Mouse (Mus musculus): ENCODE results near the gene Hlcs. TPM values are rescaled to one million over a fixed set of nuclear protein-coding genes. Genes with fewer than 3 reads are reported as not detected.
A peak's percentile ranks its signal among the peaks of the same experiment; 100 is the strongest.

Hlcs gene
- total RNA-seq, 2 experiments from 2014 or later = 14.8 to 22.8 TPM

- ATAC-seq (ENCODE audit: poor library complexity, severe bottlenecking) = no peak
Observed at GRCm38 (mm10) chr16:94250136-94250535, 63.2 kb downstream of the Hlcs start.

DNA sequence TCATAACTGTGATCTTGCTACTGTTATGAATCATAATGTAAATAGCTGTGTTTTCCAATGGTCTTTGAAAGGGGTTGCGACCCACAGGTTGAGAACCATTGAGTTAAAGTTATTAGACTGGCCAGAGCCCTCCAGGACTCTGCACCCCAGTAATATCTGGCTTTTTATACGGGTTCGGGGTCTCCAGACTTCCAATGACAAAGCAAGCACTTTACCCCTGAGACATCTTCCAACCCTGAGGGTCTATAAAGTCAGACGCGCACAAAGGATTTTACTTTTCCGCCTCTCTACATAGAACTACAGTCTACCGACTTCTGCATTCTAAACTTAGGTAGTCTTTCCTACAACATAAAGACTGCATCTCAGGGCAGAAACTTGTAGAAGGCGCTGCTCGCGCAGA is 63.7 kb downstream of the Hlcs start:
- no peak for ATAC-seq (ENCODE audit: poor library complexity, severe bottlenecking)

DNA sequence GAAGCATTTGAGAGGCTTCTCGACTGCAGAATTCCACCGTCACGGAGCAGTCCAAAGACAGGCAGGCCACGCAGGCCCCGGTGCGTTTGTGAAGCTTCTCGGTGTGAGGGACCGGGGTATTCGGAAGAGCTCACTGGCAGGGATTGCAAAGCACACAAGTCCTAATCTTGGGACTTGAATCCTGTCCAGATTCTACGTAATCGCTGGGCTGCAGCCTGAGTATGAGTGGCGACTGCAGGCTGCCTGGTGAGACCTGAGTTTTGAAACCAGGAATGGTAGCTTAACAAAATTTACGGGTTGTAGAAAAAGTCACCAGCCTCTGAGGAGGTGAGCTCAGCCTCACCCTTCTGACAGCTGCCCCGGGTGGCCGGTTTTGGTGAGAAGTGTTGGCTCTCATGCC is 64.7 kb downstream of the Hlcs start:
- no peak for ATAC-seq (ENCODE audit: poor library complexity, severe bottlenecking)

DNA sequence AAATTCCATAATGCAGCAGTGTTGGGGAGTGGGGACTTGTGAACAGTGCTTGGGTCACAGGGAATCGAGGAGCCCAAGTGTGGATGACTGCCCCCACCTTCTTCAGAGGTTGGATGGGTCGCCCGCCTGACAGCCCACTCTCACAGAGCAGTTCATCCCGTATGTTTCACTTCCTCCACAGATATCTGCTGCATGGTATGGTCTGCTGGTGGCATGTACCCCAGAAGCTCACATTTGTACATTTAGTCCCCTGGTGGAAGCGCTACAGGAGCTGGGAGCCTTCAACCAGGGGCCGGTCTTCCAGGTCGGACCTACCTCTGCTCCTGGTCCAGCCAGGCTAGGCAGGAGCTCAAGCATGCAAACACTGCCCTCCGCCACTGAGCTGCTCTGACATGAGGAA is 66.4 kb downstream of the Hlcs start:
- no peak for ATAC-seq (ENCODE audit: poor library complexity, severe bottlenecking)

DNA sequence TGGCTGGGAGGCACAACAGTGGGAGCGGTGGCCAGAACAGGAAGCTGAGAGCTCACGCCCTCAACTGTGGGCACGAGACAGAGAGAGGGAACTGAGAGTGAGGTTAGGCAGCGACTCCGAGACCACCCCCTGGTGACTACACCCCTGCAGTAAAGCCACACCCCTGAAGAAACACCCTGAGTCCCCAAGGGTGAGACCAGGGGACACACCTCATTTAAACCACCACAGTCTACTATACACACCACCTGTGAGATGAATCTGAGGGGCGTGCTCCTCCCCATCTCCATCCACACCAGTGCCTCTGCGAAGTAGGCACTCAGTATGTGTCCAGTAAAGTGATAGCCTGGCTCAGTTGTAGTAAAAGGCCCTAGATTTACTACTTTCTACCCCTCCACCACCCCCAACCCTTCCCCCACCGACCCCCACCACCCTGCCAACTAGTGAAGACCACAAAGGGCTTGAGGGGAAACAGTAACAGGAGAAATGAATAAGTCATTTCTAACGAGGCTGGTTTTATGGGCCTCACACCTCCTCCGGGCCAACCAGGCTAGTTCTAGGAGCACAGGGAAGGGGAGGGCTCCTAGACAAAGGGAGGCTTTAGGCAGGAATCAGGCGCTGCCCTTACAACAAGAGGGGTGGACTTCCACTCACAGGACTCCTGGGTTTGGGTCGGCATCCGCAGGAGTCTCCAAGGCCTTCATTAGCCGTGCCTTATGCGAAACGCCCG is 67.2 kb downstream of the Hlcs start:
- peak; percentile 83 for ATAC-seq (ENCODE audit: poor library complexity, severe bottlenecking)

DNA sequence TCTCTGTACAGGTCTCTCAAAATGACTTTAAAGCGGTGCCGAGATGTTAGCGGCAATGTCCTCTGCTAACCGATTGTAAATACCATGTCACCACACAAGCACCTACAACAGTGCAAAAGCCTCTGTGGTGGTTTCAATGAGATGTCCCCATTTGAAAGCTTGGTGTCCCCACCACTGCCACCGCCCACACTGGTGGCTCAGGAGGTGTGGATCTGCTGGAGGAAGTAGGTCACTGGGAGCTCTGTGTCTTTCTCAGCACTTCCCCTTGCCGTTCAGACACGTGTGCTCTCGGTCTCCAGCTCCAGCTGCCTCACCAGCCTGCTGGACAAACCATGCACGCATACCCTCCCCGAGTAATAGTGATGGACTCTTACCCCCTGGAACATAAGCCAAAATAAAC is 72.2 kb downstream of the Hlcs start:
- ATAC-seq (ENCODE audit: poor library complexity, severe bottlenecking) = peak; percentile 86

- ATAC-seq (ENCODE audit: poor library complexity, severe bottlenecking) = no peak
Observed at GRCm38 (mm10) chr16:94240190-94240589, 73.2 kb downstream of the Hlcs start.

- peak; percentile 20; the same call in 1 of the 2 replicates for ATAC-seq (ENCODE audit: poor library complexity, severe bottlenecking)
Observed at GRCm38 (mm10) chr16:94239567-94239966, 73.8 kb downstream of the Hlcs start.

- peak; percentile 17 for ATAC-seq (ENCODE audit: poor library complexity, severe bottlenecking)
Observed at GRCm38 (mm10) chr16:94239146-94239545, 74.2 kb downstream of the Hlcs start.

DNA sequence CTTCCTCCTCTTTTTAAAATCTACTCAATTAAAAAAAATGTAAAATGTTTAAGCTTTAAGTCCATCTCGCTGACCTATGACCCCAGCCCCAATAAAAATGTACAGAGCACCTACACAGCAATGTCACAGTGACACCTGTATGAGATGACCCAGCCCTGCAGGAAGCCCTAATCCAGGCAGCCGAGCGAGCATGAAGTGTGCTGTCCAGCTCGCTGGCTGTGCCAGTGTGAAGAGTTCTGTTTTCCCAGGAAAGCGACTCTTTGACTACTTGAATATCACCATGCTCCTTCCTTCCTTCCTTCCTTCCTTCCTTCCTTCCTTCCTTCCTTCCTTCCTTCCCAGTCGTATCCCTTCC is 76.3 kb downstream of the Hlcs start:
- no peak for ATAC-seq (ENCODE audit: poor library complexity, severe bottlenecking)

- no peak for ATAC-seq (ENCODE audit: poor library complexity, severe bottlenecking)
Observed at GRCm38 (mm10) chr16:94236226-94237129, 76.9 kb downstream of the Hlcs start.

GRCm38 (mm10) chr16:94235718-94236117 is 77.7 kb downstream of the Hlcs start:
- ATAC-seq (ENCODE audit: poor library complexity, severe bottlenecking) = no peak

- no peak for ATAC-seq (ENCODE audit: poor library complexity, severe bottlenecking)
Observed at GRCm38 (mm10) chr16:94234202-94234601, 79.2 kb downstream of the Hlcs start.

DNA sequence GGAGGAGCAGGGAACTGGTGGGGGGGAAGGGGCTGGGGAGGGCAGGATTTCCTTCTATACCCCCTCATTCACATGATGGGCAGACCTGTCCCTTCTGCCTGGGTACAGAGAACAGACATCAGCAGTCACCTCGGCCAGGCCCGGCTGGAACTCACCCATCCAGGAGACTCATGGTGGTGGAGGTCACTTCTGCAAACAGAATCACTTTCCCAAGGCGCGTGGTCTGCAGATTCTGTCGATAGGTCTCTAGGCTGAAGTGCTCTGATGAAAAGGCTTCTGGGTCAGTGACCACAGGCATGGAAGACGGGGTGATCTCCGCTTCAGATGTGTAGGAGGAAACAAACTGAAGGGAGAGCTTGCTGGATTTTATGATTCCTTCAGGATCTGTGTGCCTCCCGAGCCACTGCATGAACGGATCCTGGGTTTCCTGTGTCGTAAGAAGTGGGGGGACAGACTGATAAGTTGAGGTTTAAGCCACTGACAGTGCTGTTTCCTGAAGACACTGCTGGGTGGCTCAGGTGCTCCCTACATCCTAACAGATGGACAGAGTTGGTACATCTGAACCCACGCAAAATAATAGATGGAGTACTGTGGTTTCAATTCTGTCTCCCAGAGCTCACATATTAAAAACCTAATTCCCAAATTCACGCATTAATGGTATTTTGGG is 82.3 kb downstream of the Hlcs start:
- peak; percentile 71 for ATAC-seq (ENCODE audit: poor library complexity, severe bottlenecking)

GRCm38 (mm10) chr16:94230499-94230898 is 82.9 kb downstream of the Hlcs start:
- ATAC-seq (ENCODE audit: poor library complexity, severe bottlenecking) = peak; percentile 38

DNA sequence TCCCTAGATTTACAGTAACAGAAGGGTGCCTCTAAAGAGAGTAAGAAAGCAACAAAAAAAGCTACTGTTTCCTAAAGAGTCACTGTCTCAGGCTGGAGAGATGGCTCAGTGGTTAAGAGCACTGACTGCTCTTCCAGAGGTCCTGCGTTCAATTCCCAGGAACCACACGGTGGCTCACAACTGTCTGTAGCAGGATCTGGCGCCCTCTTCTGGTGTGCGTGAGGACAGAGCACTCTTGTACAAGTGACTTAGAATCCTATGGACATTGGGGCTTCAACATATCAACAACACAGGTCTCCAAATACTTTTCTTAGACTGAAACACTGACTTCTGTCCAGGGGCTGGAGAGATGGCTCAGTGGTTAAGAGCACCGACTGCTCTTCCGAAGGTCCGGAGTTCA is 83.5 kb downstream of the Hlcs start:
- ATAC-seq (ENCODE audit: poor library complexity, severe bottlenecking) = no peak

DNA sequence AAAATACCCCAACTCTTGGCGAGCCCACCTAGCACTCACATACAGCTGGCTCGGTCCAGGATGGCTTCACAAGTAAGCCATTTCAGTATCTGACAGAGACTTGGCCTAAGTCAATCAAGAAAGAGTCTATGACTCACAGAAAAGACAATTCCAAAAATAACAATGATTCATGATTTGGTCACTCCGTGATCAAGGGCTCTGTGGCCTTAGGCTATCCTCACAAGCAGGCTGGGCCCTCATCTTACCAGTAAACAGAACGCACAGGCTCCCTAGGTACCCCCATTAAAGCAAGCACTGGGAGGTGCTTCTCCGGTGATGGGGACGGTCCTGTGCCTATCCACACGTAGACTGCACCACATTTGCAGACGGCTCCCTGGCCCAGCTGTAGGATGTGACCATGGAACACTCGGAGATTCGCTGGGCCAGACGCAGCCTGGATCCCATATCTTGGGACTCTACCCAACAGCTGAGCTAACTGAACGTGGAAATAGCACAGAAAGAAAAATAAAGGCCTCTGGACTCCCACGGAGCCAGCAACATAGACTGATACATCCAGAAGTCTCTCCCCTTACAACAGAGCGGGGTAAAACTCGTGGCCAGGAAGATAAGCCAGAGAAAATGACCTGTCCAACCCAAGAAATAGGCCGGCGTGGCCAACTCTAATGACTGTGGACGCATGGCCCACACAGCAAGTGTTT is 84.4 kb downstream of the Hlcs start:
- no peak for ATAC-seq (ENCODE audit: poor library complexity, severe bottlenecking)

GRCm38 (mm10) chr16:94227328-94228018 is 85.9 kb downstream of the Hlcs start:
- ATAC-seq (ENCODE audit: poor library complexity, severe bottlenecking) = no peak

DNA sequence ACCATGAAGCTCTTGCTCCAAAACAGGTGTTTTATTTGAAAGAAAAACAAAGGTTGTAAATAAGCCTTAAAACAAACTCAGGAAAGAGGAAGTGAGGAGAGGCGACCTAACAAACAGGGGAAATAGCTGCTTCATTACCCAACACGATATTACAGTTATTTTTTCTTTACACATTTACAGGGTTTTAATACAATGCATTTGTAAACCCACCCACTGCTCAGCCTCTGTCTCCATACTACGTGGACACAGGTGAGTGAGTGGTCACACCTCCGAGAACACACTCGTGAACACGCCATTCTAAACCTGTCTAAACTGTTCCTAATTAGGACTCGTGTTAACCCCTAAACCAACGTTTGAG is 90.0 kb downstream of the Hlcs start:
- peak; percentile 71 for ATAC-seq (ENCODE audit: poor library complexity, severe bottlenecking)

DNA sequence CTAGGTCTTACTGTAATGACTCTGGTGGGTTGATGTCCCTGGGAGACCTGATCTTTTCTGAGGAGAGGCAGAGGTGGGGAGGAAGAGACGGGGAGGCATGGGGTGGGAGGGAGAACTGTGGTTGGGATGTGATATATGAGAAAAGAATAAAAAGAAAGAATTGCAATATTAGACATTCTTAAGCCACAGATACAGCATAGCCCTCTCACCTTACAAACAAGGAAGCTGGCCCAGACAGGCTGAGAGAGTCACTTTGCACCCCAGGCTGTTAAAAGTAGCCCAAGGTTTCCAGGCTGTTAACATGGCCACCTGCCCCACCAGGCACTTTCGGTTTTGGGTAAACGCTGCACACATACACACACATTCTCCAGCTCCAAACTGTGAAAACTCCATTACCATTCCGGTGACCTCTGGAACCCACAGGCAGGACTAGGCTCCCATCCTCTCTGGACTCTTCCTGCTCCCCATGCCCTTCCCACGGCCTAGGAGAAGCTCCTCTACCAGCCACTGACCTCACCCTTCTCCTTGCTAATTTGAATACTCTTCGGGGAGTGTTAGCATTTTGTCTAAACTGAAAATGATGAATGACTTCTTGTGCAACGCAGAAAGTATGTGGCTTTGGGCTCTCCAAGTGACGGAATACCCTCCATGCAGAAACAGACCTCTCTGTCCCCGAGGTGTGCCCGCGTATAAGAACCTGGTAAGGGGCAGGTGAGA is 90.6 kb downstream of the Hlcs start:
- peak; percentile 82 for ATAC-seq (ENCODE audit: poor library complexity, severe bottlenecking)
